Comparison of ENCODE assay signal across 16 mouse cellular contexts in genomic region chr7:142931028-142931427, GRCm38 (mm10). TPM values are rescaled to one million over a fixed set of nuclear protein-coding genes. Genes with fewer than 3 reads are reported as not detected.
DNase-seq lines count a peak whose midpoint lies in the region; ATAC-seq and TF ChIP-seq lines count a peak whose summit lies in the region.
"Had no signal": no experiment of that assay in that cellular context is flagged by ENCODE, and none has a peak within 500 bp of the region (broad histone marks: within the 10 kb centered on the region; RNA-seq: fewer than 3 reads in every experiment).

Gene Th (minus strand): TSS chr7:142931128.

- no peak for DNase-seq in intestine, embryonic 14.5 days (ENCODE audit: low spot score)
- no peak for DNase-seq in adrenal gland, postnatal 14 days
- DNase-seq in urinary bladder, adult 18-20 months (ENCODE audit: low spot score in 2 of 2) = no peak
- DNase-seq in urinary bladder, postnatal 36 days (ENCODE audit: low spot score in 2 of 2) = no peak
- DNase-seq: cerebellum, adult 9-11 months; heart, postnatal 4 days; layer of hippocampus, adult 9-11 months; right cerebral cortex, postnatal 14 days; thymus, postnatal 14 days had no signal

- no peaks in the 10 kb centered on the region for H3K4me1 ChIP-seq in intestine, embryonic 14.5 days (replicated peaks; ENCODE audit: control insufficient read depth, insufficient read depth, low read length)
- H3K4me1 ChIP-seq in intestine, postnatal 0 days (replicated peaks; ENCODE audit: control insufficient read depth, insufficient read depth, low read length) = no peaks in the 10 kb centered on the region
- H3K4me1 ChIP-seq in hindbrain, embryonic 13.5 days (replicated peaks) = no peaks in the 10 kb centered on the region
- no peaks in the 10 kb centered on the region for H3K4me1 ChIP-seq in neural tube, embryonic 12.5 days

- H3K27me3 ChIP-seq in intestine, embryonic 14.5 days (replicated peaks; ENCODE audit: control insufficient read depth, insufficient read depth, low read length) = no peaks in the 10 kb centered on the region
- no peaks in the 10 kb centered on the region for H3K27me3 ChIP-seq in intestine, postnatal 0 days (replicated peaks; ENCODE audit: control insufficient read depth, insufficient read depth, low read length)
- H3K27me3 ChIP-seq in hindbrain, embryonic 13.5 days = no peaks in the 10 kb centered on the region
- no peaks in the 10 kb centered on the region for H3K27me3 ChIP-seq in neural tube, embryonic 12.5 days (replicated peaks)
- H3K27me3 ChIP-seq: Patski had no signal

- H3K36me3 ChIP-seq in intestine, embryonic 14.5 days (ENCODE audit: control insufficient read depth, insufficient read depth, low read length) = no peaks in the 10 kb centered on the region
- H3K36me3 ChIP-seq in intestine, postnatal 0 days (ENCODE audit: control insufficient read depth, insufficient read depth) = no peaks in the 10 kb centered on the region
- no peaks in the 10 kb centered on the region for H3K36me3 ChIP-seq in hindbrain, embryonic 13.5 days
- H3K36me3 ChIP-seq in neural tube, embryonic 12.5 days = no peaks in the 10 kb centered on the region

- 80% methylated on average over 3 of the region's 3 CpGs for WGBS in intestine, embryonic 14.5 days
- WGBS in intestine, postnatal 0 days = 80% methylated on average over 3 of the region's 3 CpGs
- WGBS in hindbrain, embryonic 13.5 days = 79% methylated on average over 3 of the region's 3 CpGs
- WGBS in neural tube, embryonic 12.5 days = 86% methylated on average over 3 of the region's 3 CpGs

- ATAC-seq in intestine, embryonic 14.5 days (replicated peaks; ENCODE audit: low FRiP score, low TSS enrichment, low read depth) = no peak
- ATAC-seq in intestine, postnatal 0 days = no peak
- ATAC-seq in hindbrain, embryonic 13.5 days (ENCODE audit: low FRiP score) = no peak
- no peak for ATAC-seq in neural tube, embryonic 12.5 days (ENCODE audit: low FRiP score, low read depth)
- ATAC-seq: Patski had no signal

- no peak within 1 kb of the TSS for H3K4me2 ChIP-seq in intestine, embryonic 14.5 days (ENCODE audit: low read length)
- no peak within 1 kb of the TSS for H3K4me2 ChIP-seq in intestine, postnatal 0 days (replicated peaks; ENCODE audit: low read depth)
- no peak within 1 kb of the TSS for H3K4me2 ChIP-seq in hindbrain, embryonic 13.5 days
- H3K4me2 ChIP-seq in neural tube, embryonic 12.5 days (replicated peaks) = no peak within 1 kb of the TSS

- peak within 1 kb of the TSS; percentile 60; the same call in 1 of the 2 replicates for H3K27ac ChIP-seq in intestine, embryonic 14.5 days (ENCODE audit: low read depth)
- H3K27ac ChIP-seq in intestine, postnatal 0 days (ENCODE audit: low read depth, low read length) = no peak within 1 kb of the TSS
- no peak within 1 kb of the TSS for H3K27ac ChIP-seq in hindbrain, embryonic 13.5 days
- H3K27ac ChIP-seq in neural tube, embryonic 12.5 days = no peak within 1 kb of the TSS
- H3K27ac ChIP-seq: kidney, postnatal 0 days had no signal

- no peak within 1 kb of the TSS for H3K4me3 ChIP-seq in intestine, embryonic 14.5 days (ENCODE audit: low read depth, low read length)
- no peak within 1 kb of the TSS for H3K4me3 ChIP-seq in intestine, postnatal 0 days (ENCODE audit: low read depth, low read length)
- H3K4me3 ChIP-seq in hindbrain, embryonic 13.5 days = no peak within 1 kb of the TSS
- H3K4me3 ChIP-seq in neural tube, embryonic 12.5 days = no peak within 1 kb of the TSS
- H3K4me3 ChIP-seq: erythroblast, embryonic 14.5 days had no signal

- H3K9me3 ChIP-seq in intestine, embryonic 14.5 days (ENCODE audit: control insufficient read depth, low read length) = no peaks in the 10 kb centered on the region
- H3K9me3 ChIP-seq in intestine, postnatal 0 days (ENCODE audit: control insufficient read depth) = no peaks in the 10 kb centered on the region
- no peaks in the 10 kb centered on the region for H3K9me3 ChIP-seq in hindbrain, embryonic 13.5 days
- no peaks in the 10 kb centered on the region for H3K9me3 ChIP-seq in neural tube, embryonic 12.5 days

- no peak within 1 kb of the TSS for H3K9ac ChIP-seq in intestine, embryonic 14.5 days (ENCODE audit: low read length)
- no peak within 1 kb of the TSS for H3K9ac ChIP-seq in intestine, postnatal 0 days (ENCODE audit: low read depth, low read length)
- no peak within 1 kb of the TSS for H3K9ac ChIP-seq in hindbrain, embryonic 13.5 days
- H3K9ac ChIP-seq in neural tube, embryonic 12.5 days = no peak within 1 kb of the TSS

- no peak for TF ChIP-seq CTCF in intestine, postnatal 0 days (IDR thresholded peaks at IDR 0.05; ENCODE audit: low read depth)

RNA-seq across cellular contexts. Expression of gene Th, which starts in this region (rescaled TPM):
- 1.1 and 1.4 TPM in 2 replicates for polyA plus RNA-seq in intestine, embryonic 14.5 days (2014; fragmentation: Nextera tagmentation; extraction: Ambion mirVana)
- polyA plus RNA-seq in intestine, postnatal 0 days (2015; fragmentation: Nextera tagmentation; extraction: Ambion mirVana) = 0.55 and 0.78 TPM in 2 replicates
- 485 and 500 TPM in 2 replicates for total RNA-seq in adrenal gland, postnatal 14 days (2021)
- 17.6 and 17.8 TPM in 2 replicates for polyA plus RNA-seq in hindbrain, embryonic 13.5 days (2015; fragmentation: Nextera tagmentation; extraction: Ambion mirVana)
- polyA plus RNA-seq in neural tube, embryonic 12.5 days (2016; fragmentation: Nextera tagmentation; extraction: Ambion mirVana) = 21.6 and 28.0 TPM in 2 replicates
- total RNA-seq: CH12.LX had no signal
- polyA plus RNA-seq: erythroblast, embryonic 14.5 days; Patski had no signal
